Mouse (Mus musculus): ENCODE data around the gene Cpeb3.

Gene Cpeb3

DNA sequence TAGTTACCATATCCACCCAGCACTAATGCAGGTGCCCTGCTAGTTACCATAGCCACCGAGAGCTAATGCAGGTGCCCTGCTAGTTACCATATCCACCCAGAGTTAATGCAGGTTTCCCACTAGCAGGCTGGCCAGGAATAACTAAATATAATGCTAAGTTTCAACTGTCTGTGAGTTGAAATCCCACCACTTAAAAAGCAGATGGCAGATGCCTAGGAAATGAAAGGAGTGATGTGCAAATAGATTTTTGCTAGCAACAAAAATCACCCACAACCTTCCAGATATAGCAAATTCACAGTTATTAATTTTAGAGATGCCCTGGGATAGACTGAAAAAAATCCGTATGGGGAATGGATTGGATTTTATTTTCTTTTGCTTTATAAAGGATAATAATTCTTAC, 176.0 kb downstream of the Cpeb3 start:
- DNase-seq (ENCODE audit: low spot score) = no peak

DNA sequence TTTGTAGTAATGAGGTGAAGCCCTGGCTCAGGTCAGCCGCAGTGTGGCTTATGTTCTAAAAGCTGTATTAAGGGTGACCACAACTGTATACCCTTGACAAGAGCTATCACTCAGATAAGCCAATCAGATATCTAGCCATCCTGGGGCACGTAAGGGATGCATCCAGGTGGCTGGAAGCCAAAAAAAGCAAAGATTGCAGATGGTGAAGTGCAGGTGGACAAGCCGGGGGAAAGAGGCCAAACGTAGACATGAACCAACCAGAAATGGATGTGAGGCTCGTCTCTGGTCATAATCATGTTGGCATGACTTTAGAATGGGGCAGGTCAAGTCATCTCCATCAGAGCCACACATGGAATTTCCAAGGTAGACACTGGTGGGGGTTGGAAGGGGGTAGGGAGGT, 177.0 kb downstream of the Cpeb3 start:
- no peak for DNase-seq (ENCODE audit: low spot score)

DNA sequence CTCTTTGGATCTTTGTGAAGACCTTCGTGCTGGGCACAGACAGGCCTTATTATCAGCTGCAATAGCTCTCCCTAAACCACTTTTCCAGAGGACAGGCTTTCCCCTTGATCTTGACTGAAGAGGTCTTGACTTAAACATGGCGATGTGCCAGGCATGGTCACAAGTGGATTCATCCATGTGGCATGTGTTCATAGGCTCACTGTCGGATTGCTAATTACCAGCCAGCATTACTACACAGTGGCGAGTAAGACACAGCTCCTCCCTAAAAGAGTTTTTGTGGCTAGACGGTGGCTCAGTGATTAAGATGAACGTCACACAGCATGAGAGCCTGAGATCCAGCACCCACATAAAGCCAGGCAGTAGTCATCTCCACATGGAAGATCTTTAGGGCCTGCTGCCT, 178.6 kb downstream of the Cpeb3 start:
- DNase-seq (ENCODE audit: low spot score) = no peak

DNA sequence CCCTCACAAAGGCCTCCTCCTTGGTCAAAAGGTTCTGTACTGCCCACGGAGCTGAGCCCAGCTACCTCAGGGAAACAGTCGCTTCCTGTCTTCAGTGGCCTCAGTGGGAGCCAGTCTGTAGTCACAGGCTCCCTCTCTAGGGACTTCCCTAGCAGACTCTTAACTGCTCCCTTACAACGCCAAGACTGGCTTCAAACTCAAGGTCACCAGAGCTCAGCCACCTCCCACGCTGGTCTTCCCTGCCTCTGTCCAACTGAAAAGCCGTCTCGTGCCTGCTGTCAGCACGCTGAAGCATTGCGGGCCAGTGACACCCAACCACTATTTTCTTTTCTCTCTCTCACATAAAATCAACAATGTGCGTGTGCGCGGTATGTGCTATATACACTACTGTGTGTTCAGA, 182.0 kb downstream of the Cpeb3 start:
- no peak for DNase-seq (ENCODE audit: low spot score)

DNA sequence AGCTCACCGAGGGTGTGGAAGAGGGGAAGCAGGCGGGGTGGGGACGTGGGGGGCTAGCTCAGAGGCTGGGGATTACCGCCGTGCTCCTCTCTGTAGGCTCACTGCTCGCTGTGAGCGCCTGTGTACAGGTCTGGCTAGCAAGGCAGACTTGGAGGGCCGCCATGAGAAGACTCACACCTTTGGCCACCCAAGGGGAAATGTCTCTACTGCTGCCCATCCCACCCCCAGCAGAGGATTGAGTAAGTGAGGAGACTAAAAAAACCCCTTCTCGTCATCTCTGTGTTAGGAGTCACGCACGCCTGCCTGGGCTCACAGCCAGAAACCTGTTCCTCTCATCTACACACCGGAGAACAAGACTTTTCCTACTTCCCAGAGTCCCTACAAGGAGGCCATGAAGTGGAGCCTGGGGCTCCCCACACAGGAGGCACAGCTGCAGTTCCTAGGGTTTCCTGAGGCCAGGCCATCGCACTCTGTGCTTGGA, 182.5 kb downstream of the Cpeb3 start:
- DNase-seq (ENCODE audit: low spot score) = no peak

DNA sequence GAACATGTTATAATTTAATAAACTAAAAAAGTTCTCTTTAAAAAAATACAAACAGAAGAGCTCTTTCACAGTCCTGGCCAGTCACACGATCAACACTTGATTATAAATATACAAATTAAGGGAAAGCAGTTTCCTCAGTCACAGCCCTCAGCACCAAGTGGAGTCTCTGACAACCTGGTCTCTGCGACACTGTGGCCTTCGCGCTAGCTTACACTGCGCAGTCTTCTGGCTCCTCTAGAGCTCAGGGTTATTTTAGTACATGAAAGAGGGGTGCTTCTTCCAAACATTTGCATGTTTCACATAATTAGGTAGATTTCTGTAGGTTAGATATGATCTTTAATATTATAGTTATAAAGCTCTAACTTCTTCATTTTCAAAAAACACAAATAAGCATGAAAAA, 186.3 kb downstream of the Cpeb3 start:
- no peak for DNase-seq (ENCODE audit: low spot score)

DNA sequence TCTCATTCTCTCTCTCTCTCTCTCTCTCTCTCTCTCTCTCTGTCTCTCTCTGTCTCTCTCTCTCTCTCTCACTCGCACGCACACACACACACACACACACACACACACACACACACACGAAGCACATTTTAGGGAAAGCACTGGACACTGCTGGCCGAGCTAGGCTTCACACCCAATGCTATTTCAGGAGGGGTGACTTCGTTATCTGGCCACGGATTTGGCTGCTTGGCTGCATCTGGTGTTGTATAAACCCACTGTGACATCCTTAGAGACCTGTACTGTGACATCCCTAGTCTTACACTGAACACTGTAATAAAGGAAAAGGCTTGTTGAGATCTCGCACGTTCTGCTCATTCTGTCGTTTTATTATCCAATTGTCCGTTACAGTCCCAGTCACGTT, 187.4 kb downstream of the Cpeb3 start:
- DNase-seq (ENCODE audit: low spot score) = no peak

DNA sequence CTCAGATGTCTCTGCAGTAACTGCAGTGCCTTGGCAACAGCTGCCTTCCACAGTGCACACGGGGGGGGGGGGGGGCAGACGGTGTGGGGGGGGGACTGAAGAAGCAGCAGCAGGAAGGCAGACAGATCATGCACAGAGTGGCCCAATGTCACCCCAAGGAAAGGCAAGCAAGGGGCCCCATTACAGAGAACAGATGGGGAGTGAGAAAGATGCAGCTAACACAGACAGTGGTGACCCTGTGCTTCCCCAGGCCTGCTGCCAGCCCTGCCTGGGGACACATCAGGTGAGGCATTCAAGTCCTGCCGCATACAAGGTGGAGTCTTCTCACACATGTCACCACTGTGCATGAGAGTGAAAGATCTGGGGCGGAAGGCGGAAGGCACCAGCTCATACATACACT, 187.9 kb downstream of the Cpeb3 start:
- no peak for DNase-seq (ENCODE audit: low spot score)

DNA sequence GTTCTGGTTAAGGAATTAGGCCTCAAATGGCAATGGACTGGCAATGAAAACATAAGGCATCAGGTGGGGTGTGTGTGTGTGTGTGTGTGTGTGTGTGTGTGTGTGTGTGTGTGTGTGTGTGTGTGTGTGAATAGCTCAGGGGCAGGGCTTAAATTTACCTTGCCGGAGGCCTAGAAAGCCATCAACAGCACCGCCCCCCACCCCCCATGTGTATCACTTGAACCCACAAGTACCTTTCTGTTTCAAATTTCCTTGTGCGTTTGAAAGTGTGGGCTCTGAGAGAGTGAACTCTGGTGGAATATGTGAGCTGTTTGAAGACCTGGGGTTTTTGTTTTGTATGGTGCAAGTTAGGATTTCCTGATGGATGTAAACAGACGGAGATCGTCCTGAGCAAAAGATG, 189.5 kb downstream of the Cpeb3 start:
- DNase-seq (ENCODE audit: low spot score) = no peak

DNA sequence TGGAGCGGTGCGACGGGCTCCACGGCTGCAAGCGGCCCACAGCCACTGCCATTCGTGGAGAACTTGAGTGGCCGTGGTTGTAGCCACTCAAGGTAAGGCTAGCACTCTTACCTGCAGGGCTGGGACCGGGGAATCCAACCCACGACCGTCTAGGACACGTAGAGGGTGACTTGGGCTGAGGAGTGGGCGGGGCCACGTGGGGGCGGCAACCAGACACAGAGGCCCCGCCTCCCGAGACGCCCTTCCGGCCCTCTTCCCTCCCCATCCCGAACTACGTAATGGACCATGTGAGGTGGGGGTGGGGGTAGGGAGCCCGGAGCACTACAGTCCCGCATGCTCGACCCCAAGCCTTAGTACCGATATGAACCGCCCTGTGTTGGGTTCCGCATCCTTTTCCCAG, 190.0 kb downstream of the Cpeb3 start:
- peak; percentile 67 for DNase-seq (ENCODE audit: low spot score)

DNA sequence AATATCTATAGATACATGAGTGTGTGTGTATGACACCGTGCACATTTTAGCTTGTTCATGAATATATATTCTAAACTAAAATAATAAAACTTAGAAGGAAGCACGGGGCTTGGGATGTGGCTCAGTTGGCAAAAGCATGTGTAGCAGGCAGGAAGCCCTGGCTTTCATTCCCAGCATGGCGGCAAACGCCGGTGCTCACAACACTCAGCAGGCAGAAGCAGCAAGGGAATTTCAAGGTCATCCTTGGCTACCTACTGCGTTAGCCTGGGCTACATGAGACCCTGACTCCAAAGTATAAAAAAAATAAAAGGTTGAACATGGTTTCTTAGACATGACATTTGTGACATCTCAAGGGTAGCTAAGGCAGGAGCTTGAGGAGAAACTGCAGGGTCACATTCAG, 191.5 kb downstream of the Cpeb3 start:
- no peak for DNase-seq (ENCODE audit: low spot score)

DNA sequence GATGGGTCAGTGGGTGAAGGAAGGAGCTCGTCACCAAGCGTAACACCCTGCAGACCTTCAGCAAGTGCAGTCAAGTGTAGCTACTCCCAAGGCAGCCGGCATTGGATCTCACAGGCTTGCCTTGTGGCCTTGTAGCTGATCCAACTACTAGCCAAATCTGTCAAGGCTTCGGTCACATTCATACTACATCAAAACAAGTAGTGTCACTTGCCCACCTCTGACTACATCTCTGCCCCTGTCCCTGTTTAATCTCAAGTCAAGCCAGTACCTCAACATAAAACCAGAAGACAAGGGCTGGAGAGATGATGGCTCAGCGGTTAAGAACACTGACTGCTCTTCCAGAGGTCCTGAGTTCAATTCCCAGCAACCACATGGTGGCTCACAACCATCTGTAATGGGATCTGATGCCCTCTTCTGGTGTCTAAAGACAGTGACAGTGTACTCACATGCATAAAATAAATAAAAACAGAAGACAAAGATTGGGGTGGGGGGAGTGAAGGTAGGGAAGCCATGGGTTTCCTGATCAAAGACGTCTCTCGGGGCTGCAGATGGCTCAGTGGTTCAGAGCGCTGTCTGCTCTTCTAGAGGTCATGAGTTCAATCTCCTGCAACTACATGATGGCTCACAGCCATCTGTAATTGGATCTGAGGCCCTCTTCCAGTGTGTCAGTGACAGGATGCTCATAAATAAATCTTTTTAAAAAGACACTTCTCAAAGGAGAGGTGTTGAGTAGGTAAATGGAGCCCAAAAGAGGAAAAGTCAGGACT, 194.0 kb downstream of the Cpeb3 start:
- no peak for DNase-seq (ENCODE audit: low spot score)

DNA sequence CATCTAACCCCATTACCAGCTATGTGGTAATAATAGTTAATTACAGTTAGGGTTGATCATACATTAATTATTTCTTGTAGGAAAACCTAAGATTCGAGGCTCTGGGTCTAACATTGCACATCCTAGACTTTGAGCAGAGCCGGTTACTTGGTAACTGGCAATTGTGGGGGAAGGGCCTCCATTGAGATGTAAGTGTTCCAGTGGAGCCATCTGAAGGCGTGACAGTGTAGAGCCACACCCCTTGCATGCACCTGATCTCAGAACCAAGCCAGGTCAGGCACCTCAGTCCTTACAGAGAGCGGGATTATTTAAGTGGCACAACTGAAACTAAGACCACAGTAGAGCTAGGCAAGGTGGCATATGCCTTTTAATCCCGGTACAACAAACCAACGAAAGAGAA, 194.9 kb downstream of the Cpeb3 start:
- DNase-seq (ENCODE audit: low spot score) = no peak

DNA sequence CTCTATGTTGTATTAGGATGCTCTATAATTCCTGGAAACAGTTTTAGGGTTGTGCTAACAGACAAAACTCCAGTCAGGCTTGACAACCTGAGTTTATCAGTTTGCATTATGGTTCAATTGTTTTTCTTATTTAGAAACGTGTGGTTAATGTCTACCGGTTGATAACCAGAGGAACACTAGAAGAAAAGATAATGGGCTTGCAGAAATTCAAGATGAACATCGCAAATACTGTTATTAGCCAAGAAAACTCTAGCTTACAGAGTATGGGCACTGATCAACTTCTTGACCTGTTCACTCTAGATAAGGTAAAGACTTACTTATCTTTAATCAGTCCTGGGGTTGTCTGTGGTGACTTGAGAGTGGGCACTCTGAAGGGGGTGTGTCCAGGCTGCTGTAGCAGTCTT, 198.5 kb downstream of the Cpeb3 start:
- DNase-seq (ENCODE audit: low spot score) = no peak

DNA sequence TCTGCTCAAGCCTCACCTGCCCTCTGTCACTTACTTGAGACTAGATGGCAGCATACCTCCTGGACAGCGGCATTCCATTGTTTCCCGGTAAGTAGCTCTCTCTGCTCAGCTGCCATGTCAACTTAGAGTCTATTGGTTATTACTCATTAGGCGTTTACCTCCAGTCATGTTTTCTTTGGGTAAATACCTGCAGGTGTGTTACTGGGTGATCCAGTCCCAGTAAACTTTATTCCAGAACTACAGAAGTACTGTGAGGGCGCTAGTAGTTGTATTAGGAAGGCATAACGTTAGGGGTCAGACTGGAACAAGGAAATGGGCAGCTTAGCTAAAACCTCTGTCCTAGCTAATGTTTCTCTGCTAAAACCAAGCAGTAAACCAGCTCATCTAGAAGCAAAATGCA, 203.8 kb downstream of the Cpeb3 start:
- no peak for DNase-seq (ENCODE audit: low spot score)
